Mouse (Mus musculus) limb, embryonic 13.5 days (tissue): ENCODE results near the gene Iqsec1. TPM values are rescaled to one million over a fixed set of nuclear protein-coding genes. Genes with fewer than 3 reads are reported as not detected.

Experiments
- ATAC-seq: fragments of 200-750 bp; cut with Nextera tagmentation; 2 replicates; pipeline ENCODE4 v1.8.0; 2017; ENCODE audit warnings: low read depth, moderate number of reproducible peaks, moderate TSS enrichment; ENCODE audit not compliant: low FRiP score
- H3K27ac ChIP-seq: fragments of 300-500 bp; sonication (generic); 2 replicates; pipeline ENCODE4 v1.5.1; 2015; ENCODE audit warnings: inconsistent platforms, mild to moderate bottlenecking, moderate library complexity
- H3K27me3 ChIP-seq: fragments of 300-500 bp; sonication (generic); 2 replicates; pipeline ENCODE4 v1.6.1; 2015; ENCODE audit warnings: mild to moderate bottlenecking, inconsistent platforms
- H3K36me3 ChIP-seq: fragments of 300-500 bp; sonication (generic); 2 replicates; pipeline ENCODE4 v1.6.1; 2015; ENCODE audit warnings: inconsistent platforms, mild to moderate bottlenecking, moderate library complexity
- H3K4me1 ChIP-seq: fragments of 300-500 bp; sonication (generic); 2 replicates; pipeline ENCODE4 v1.6.1; 2015; ENCODE audit warnings: inconsistent platforms
- H3K4me2 ChIP-seq: fragments of 300-500 bp; sonication (generic); replicated peaks from 2 replicates; pipeline ENCODE4 v1.6.1; 2015; ENCODE audit warnings: inconsistent platforms, mild to moderate bottlenecking, moderate library complexity
- H3K4me3 ChIP-seq: fragments of 300-500 bp; sonication (generic); 2 replicates; pipeline ENCODE4 v1.5.1; 2015; ENCODE audit warnings: moderate library complexity, mild to moderate bottlenecking, inconsistent platforms
- H3K9ac ChIP-seq: fragments of 300-500 bp; sonication (generic); 2 replicates; pipeline ENCODE4 v1.6.1; 2015; ENCODE audit warnings: mild to moderate bottlenecking, inconsistent platforms
- H3K9me3 ChIP-seq: fragments of 300-500 bp; sonication (generic); 2 replicates; pipeline ENCODE4 v1.6.1; 2016; ENCODE audit warnings: inconsistent platforms
- WGBS: fragments of 180-500 bp; shearing (Covaris S2); methylation state at CpG from one replicate; pipeline ENCODE4 v1.1.7; 2015; 5-methylcytosine and 5-hydroxymethylcytosine counted together
- polyA plus RNA-seq: library from polyadenylated mRNA; unstranded; fragments of >200 nt; fragmentation: Nextera tagmentation; extraction: Ambion mirVana; gene quantifications from 2 replicates; pipeline ENCODE4 v1.2.1, GENCODE M21; 2015

Gene Iqsec1
- polyA plus RNA-seq, 1 experiment from 2014 or later: 11.1 TPM

GRCm38 (mm10) chr6:90712486-90713480 is 275.7 kb downstream of the Iqsec1 start:
- 60% methylated on average over 8 of the region's 8 CpGs for WGBS
- Histone ChIP-seq H3K9me3 (no peaks in the 10 kb centered on the region), H3K9ac (no peak overlapping the region), H3K27me3 (no peaks in the 10 kb centered on the region), H3K27ac (0 out of 2 replicates have a peak overlapping the region, but pooled peaks have one; percentile 44), H3K4me3 (no peak overlapping the region), H3K36me3 (no peaks in the 10 kb centered on the region; the same call in 1 of the 2 replicates), H3K4me1 (peaks cover 87% of the 10 kb centered on the region), H3K4me2 (peak overlapping the region; percentile 10; the same call in 1 of the 2 replicates)
- no peak for ATAC-seq

DNA sequence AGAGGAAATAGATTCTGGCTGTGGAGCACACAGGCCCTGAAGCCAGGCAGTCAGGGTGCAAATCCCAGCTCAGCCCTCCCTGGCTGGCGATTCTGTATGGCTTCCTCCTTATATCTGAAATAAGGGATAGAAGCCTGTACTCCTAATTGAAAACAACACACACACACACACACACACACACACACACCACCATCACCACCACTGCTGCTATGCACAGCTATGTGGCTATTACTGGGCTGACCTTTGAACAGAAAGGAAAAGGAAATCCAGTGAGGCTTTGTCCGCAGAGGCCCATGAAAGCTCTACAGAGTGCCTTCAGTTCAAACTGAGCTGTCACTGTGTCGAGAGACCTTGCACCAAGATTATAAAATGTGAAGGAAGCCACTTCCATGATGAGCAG is 276.4 kb downstream of the Iqsec1 start:
- Histone ChIP-seq H3K4me2 (peak overlapping the region; percentile 10), H3K36me3 (no peaks in the 10 kb centered on the region; the same call in 1 of the 2 replicates), H3K9ac (no peak overlapping the region), H3K27ac (peak overlapping the region; percentile 44; the same call in 1 of the 2 replicates), H3K27me3 (no peaks in the 10 kb centered on the region), H3K4me1 (peaks cover 87% of the 10 kb centered on the region), H3K9me3 (no peaks in the 10 kb centered on the region), H3K4me3 (no peak overlapping the region)
- ATAC-seq: no peak
- 60% methylated on average over 3 of the region's 3 CpGs for WGBS

DNA sequence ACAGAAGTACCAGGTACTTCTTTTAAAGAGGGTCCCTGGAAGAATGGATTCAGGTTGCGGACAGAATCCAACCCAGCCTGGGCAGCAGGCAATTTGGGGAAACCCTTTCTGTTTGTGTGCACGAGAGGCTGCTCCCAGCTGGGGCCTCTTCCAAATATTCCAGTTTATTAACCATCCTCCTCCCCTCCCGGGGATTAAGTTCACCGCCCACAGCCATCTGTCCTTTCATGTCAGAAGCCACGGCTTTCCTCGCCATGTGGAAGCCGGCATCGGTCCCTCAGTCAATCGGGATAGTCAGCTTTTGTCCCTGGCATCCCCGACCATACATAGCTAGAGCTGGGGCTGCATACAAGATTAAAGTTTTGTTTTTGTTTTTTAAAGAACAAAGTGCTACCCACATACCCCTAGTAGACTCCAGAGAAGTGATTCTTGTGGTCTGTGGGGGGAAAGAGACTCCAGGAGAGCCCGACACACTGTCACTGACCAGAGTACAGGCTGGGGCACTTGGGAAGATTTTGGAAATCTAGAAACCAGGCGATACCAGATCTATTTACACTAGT is 276.9 kb downstream of the Iqsec1 start:
- Histone ChIP-seq H3K9me3 (no peaks in the 10 kb centered on the region), H3K27me3 (no peaks in the 10 kb centered on the region), H3K27ac (peak overlapping the region; percentile 44; the same call in 1 of the 2 replicates), H3K4me3 (no peak overlapping the region), H3K4me1 (peaks cover 87% of the 10 kb centered on the region), H3K9ac (peak overlapping the region; percentile 15; the same call in 1 of the 2 replicates), H3K4me2 (peak overlapping the region; percentile 10), H3K36me3 (no peaks in the 10 kb centered on the region; the same call in 1 of the 2 replicates)
- 34% methylated on average over 12 of the region's 12 CpGs for WGBS
- no peak for ATAC-seq

- Histone ChIP-seq H3K4me2 (peak overlapping the region; percentile 10; the same call in 1 of the 2 replicates), H3K9ac (no peak overlapping the region), H3K27me3 (no peaks in the 10 kb centered on the region), H3K27ac (no peak overlapping the region), H3K4me1 (peaks cover 93% of the 10 kb centered on the region), H3K9me3 (no peaks in the 10 kb centered on the region), H3K4me3 (no peak overlapping the region), H3K36me3 (no peaks in the 10 kb centered on the region; the same call in 1 of the 2 replicates)
- WGBS: 92% methylated on average over 5 of the region's 5 CpGs
- no peak for ATAC-seq
Measured at GRCm38 (mm10) chr6:90710778-90711177, 277.7 kb downstream of the Iqsec1 start.

DNA sequence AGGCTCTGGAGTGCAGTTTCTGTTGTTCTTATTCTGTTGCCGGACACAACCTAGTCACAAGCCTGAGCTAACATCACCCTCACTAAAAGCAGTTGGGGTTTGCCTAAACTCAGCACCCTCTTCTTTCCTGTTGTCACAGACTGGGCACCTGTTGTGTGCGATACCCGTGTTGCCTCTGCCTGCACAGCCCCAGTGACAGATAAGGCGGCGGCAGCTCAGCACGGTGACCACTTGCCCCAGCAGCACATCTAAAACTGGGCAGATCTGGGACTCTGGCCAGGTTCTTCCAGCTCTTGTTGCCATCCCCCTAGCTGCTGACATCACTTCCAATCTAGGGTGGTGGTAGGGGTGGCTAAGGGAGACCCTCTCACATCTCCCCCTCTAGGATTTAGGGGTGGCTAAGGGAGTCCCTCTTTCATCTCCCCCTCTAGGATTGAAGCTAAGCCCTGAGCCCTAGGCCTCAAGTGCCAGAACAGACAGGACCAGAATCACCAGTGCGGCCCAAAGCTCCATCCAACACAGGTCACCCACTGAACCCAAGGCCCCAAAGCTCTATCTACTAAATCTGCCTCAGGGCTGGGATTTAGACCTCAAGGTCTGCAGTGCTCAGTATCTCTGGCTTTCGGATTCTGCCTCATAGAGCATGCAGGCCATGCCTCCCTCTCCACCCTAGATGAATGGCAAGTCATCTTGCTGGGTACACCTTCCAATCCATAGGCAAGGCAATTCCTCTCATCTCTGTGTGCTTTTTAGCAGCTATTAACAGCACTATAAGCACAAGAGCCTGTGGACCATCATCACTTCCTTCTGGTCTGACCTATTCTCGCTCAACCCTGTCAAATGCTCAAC is 278.3 kb downstream of the Iqsec1 start:
- no peak overlapping the region for H3K4me3 ChIP-seq
- peaks cover 93% of the 10 kb centered on the region for H3K4me1 ChIP-seq
- no peak overlapping the region for H3K4me2 ChIP-seq
- no peaks in the 10 kb centered on the region for H3K9me3 ChIP-seq
- ATAC-seq: no peak
- no peaks in the 10 kb centered on the region for H3K27me3 ChIP-seq
- 92% methylated on average over 9 of the region's 9 CpGs for WGBS
- no peak overlapping the region for H3K27ac ChIP-seq
- no peak overlapping the region for H3K9ac ChIP-seq
- no peaks in the 10 kb centered on the region; the same call in 1 of the 2 replicates for H3K36me3 ChIP-seq

- H3K27ac ChIP-seq: no peak overlapping the region
- no peak overlapping the region for H3K4me3 ChIP-seq
- ATAC-seq: no peak
- H3K27me3 ChIP-seq: no peaks in the 10 kb centered on the region
- H3K9ac ChIP-seq: no peak overlapping the region
- H3K4me2 ChIP-seq: no peak overlapping the region
- no peaks in the 10 kb centered on the region for H3K9me3 ChIP-seq
- no peaks in the 10 kb centered on the region for H3K36me3 ChIP-seq
- peaks cover 95% of the 10 kb centered on the region for H3K4me1 ChIP-seq
Measured at GRCm38 (mm10) chr6:90708061-90708618, 280.3 kb downstream of the Iqsec1 start.

- Histone ChIP-seq H3K9ac (no peak overlapping the region), H3K4me1 (peaks cover 95% of the 10 kb centered on the region), H3K4me2 (no peak overlapping the region), H3K36me3 (no peaks in the 10 kb centered on the region), H3K27me3 (no peaks in the 10 kb centered on the region), H3K4me3 (no peak overlapping the region), H3K27ac (peak overlapping the region; percentile 84; the same call in 1 of the 2 replicates), H3K9me3 (no peaks in the 10 kb centered on the region)
- peak; percentile 10; the same call in 1 of the 2 replicates for ATAC-seq
- 47% methylated on average over 4 of the region's 4 CpGs for WGBS
Measured at GRCm38 (mm10) chr6:90707143-90707542, 281.3 kb downstream of the Iqsec1 start.

- 59% methylated on average over 10 of the region's 10 CpGs for WGBS
- Histone ChIP-seq H3K27me3 (no peaks in the 10 kb centered on the region), H3K4me1 (peaks cover 95% of the 10 kb centered on the region)
Measured at GRCm38 (mm10) chr6:90706490-90706889, 282.0 kb downstream of the Iqsec1 start.

DNA sequence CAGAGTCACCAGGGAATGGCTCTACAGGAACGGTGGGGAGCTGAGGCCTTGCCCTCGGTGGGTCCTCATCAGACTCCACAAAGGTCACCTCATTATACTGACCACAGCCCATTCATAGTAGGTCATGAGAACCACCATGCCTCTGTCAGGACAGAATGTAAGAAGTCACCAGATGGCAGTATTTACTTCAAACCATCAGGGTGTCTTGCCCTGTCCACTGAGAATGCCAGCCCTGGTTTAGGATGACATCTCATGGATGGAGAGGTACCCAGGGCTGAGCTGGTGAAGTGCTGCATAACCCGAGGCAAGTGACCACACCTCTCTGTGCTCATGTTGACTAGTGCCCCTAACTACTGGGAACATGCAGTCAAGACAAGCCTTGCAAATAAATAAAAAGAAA is 282.7 kb downstream of the Iqsec1 start:
- ATAC-seq: no peak
- Histone ChIP-seq H3K27me3 (no peaks in the 10 kb centered on the region), H3K4me1 (peaks cover 95% of the 10 kb centered on the region), H3K4me3 (no peak overlapping the region), H3K9me3 (no peaks in the 10 kb centered on the region), H3K4me2 (no peak overlapping the region), H3K27ac (peak overlapping the region; percentile 84), H3K36me3 (no peaks in the 10 kb centered on the region), H3K9ac (0 out of 2 replicates have a peak overlapping the region, but pooled peaks have one; percentile 8)
- 82% methylated on average over 3 of the region's 3 CpGs for WGBS

More at GRCm38 (mm10) chr6:90706490-90706889, 282.0 kb downstream of the Iqsec1 start:
- no peaks in the 10 kb centered on the region for H3K9me3 ChIP-seq
- peak overlapping the region; percentile 2; the same call in 1 of the 2 replicates for H3K4me2 ChIP-seq
- H3K9ac ChIP-seq: no peak overlapping the region
- no peak overlapping the region for H3K4me3 ChIP-seq
- ATAC-seq: 0 out of 2 replicates have a peak, but pooled peaks have one; percentile 29
- H3K27ac ChIP-seq: peak overlapping the region; percentile 84
- no peaks in the 10 kb centered on the region for H3K36me3 ChIP-seq

GRCm38 (mm10) chr6:90704705-90705344 is 283.7 kb downstream of the Iqsec1 start:
- H3K4me1 ChIP-seq: peaks cover 95% of the 10 kb centered on the region
- H3K4me3 ChIP-seq: no peak overlapping the region
- no peak overlapping the region for H3K4me2 ChIP-seq
- no peaks in the 10 kb centered on the region for H3K27me3 ChIP-seq
- H3K27ac ChIP-seq: no peak overlapping the region; the same call in 1 of the 2 replicates
- ATAC-seq: no peak
- H3K9me3 ChIP-seq: no peaks in the 10 kb centered on the region
- no peak overlapping the region for H3K9ac ChIP-seq
- WGBS: 53% methylated on average over 2 of the region's 2 CpGs
- H3K36me3 ChIP-seq: no peaks in the 10 kb centered on the region

DNA sequence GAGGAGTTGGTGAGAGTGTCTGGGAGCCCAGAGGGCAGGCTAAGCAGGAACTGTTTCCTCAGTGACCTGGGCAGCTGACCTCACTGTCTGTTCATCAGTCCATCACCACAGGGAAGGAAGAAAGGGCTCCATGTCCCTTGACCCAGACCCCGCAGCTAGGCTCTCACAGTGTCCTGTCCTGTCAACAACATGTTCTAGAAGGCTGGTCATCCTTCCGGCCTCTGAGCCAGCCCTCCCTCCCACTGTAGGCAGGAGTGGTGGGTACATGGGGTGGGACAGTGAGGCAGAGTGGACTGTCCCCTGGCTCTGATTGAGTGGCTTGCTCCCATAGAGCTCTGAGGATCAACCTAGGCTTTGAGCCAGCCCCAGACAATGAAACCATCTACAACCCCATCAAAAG is 284.7 kb downstream of the Iqsec1 start:
- H3K9ac ChIP-seq: no peak overlapping the region
- ATAC-seq: no peak
- peak overlapping the region; percentile 85 for H3K27ac ChIP-seq
- H3K9me3 ChIP-seq: no peaks in the 10 kb centered on the region
- no peaks in the 10 kb centered on the region for H3K36me3 ChIP-seq
- WGBS: 54% methylated on average over 2 of the region's 2 CpGs
- no peaks in the 10 kb centered on the region for H3K27me3 ChIP-seq
- no peak overlapping the region for H3K4me3 ChIP-seq
- H3K4me1 ChIP-seq: peaks cover 99% of the 10 kb centered on the region
- peak overlapping the region; percentile 28 for H3K4me2 ChIP-seq
